In genomic region chr6:57534231-57534610, GRCm38 (mm10) we compare ENCODE assay signal across 8 mouse cellular contexts. TPM values are rescaled to one million over a fixed set of nuclear protein-coding genes. Genes with fewer than 3 reads are reported as not detected.
DNase-seq lines count a peak whose midpoint lies in the region; ATAC-seq and TF ChIP-seq lines count a peak whose summit lies in the region.

No protein-coding gene starts in this region.

- WGBS in heart, embryonic 13.5 days, result 1% methylated on average over 8 of the region's 8 CpGs
- WGBS in thymus, adult 2 months, result 3% methylated on average over 8 of the region's 8 CpGs

- ATAC-seq in heart, embryonic 13.5 days (ENCODE audit: extremely low read depth, insufficient number of reproducible peaks, low FRiP score, low TSS enrichment), result no peak

- peak overlapping the region; percentile 88 for H3K9ac ChIP-seq in heart, embryonic 13.5 days

- H3K9me3 ChIP-seq in heart, embryonic 13.5 days, result no peaks in the 10 kb centered on the region

- TF ChIP-seq POLR2A in thymus, adult 2 months (IDR thresholded peaks at IDR 0.05; ENCODE audit: control insufficient read depth, extremely low read depth, insufficient read depth, low read length, poor library complexity), result no peak

- H3K36me3 ChIP-seq in heart, embryonic 13.5 days, result no peaks in the 10 kb centered on the region
- H3K36me3 ChIP-seq in thymus, adult 2 months (ENCODE audit: control insufficient read depth, insufficient read depth, low read length), result no peaks in the 10 kb centered on the region

- TF ChIP-seq CTCF in thymus, adult 2 months (IDR thresholded peaks at IDR 0.05; ENCODE audit: borderline replicate concordance, control insufficient read depth, extremely low read depth, insufficient read depth, low read length, poor library complexity), result no peak

- H3K4me1 ChIP-seq in heart, embryonic 13.5 days, result peaks cover 45% of the 10 kb centered on the region
- peaks cover 8% of the 10 kb centered on the region for H3K4me1 ChIP-seq in thymus, adult 2 months (replicated peaks; ENCODE audit: control insufficient read depth, insufficient read depth, low read length)

- H3K27ac ChIP-seq in heart, embryonic 13.5 days (replicated peaks), result peak overlapping the region; percentile 90
- peak overlapping the region; percentile 73 for H3K27ac ChIP-seq in thymus, adult 2 months (ENCODE audit: control insufficient read depth, insufficient read depth, low read length)

- H3K4me2 ChIP-seq in heart, embryonic 13.5 days, result peak overlapping the region; percentile 68

- peak overlapping the region; percentile 63 for H3K4me3 ChIP-seq in heart, embryonic 13.5 days
- H3K4me3 ChIP-seq in thymus, adult 2 months (ENCODE audit: control insufficient read depth, insufficient read depth, low read length), result peak overlapping the region; percentile 57

- peak; percentile 49 to 85 for DNase-seq in adrenal gland, adult (ENCODE audit: inconsistent age in 2 of 2, low spot score in 1 of 2)
- DNase-seq in adrenal gland, adult 8-10 months, result no peak
- peak; percentile 14 for DNase-seq in CD4-positive helper T cell, adult 2 months (ENCODE audit: low read depth, low spot score)
- DNase-seq in cerebellum, postnatal 36 days, result peak; percentile 38 to 40
- DNase-seq in kidney, postnatal 14 days, result peak; percentile 31
- DNase-seq in mesoderm, embryonic 11.5 days (ENCODE audit: low read depth, low spot score), result peak; percentile 4
- DNase-seq in thymus, adult 2 months, result peak; percentile 36

- no peaks in the 10 kb centered on the region for H3K27me3 ChIP-seq in heart, embryonic 13.5 days (replicated peaks)
- H3K27me3 ChIP-seq in thymus, adult 2 months (ENCODE audit: control insufficient read depth, insufficient read depth, low read length), result no peaks in the 10 kb centered on the region

RNA-seq across cellular contexts. Expression of gene Ppm1k, which starts 1.0 kb away (rescaled TPM):
- total RNA-seq in adrenal gland, adult 8-10 months (2022), result 10 to 100 TPM; 26.2 to 45.5 (median 38.4) TPM
- 10.5 and 11.0 TPM in 2 replicates for polyA plus RNA-seq in heart, embryonic 13.5 days (2015; fragmentation: Nextera tagmentation; extraction: Ambion mirVana)
- polyA plus RNA-seq in thymus, adult 2 months (2012; rRNA removed), result 3.5 and 4.7 TPM in 2 replicates

RNA-seq across cellular contexts. Expression of gene Herc6, which starts 46.6 kb away (rescaled TPM):
- 10 to 100 TPM; 14.2 to 25.0 (median 21.4) TPM for total RNA-seq in adrenal gland, adult 8-10 months (2022)
- polyA plus RNA-seq in heart, embryonic 13.5 days (2015; fragmentation: Nextera tagmentation; extraction: Ambion mirVana), result 4.1 and 4.2 TPM in 2 replicates
- 13.9 and 15.7 TPM in 2 replicates for polyA plus RNA-seq in thymus, adult 2 months (2012; rRNA removed)
